Mouse (Mus musculus) heart, adult 9 months (tissue): Measurements from ENCODE around the gene Kcnip1.

Source experiments
- DNase-seq, 2 experiments: peaks; one replicate each; pipeline ENCODE4 v3.0.0; 2022; ENCODE audit warnings: low spot score in 2 of 2

The Kcnip1 gene

GRCm38 (mm10) chr11:33992938-33993337 is at the start of gene Kcnip1:
Gene Kcnip1, minus strand, starts transcription at chr11:33993152.
- DNase-seq, result no peak

GRCm38 (mm10) chr11:34040061-34040460 is 47.1 kb upstream of the Kcnip1 start:
- DNase-seq, result no peak

DNA sequence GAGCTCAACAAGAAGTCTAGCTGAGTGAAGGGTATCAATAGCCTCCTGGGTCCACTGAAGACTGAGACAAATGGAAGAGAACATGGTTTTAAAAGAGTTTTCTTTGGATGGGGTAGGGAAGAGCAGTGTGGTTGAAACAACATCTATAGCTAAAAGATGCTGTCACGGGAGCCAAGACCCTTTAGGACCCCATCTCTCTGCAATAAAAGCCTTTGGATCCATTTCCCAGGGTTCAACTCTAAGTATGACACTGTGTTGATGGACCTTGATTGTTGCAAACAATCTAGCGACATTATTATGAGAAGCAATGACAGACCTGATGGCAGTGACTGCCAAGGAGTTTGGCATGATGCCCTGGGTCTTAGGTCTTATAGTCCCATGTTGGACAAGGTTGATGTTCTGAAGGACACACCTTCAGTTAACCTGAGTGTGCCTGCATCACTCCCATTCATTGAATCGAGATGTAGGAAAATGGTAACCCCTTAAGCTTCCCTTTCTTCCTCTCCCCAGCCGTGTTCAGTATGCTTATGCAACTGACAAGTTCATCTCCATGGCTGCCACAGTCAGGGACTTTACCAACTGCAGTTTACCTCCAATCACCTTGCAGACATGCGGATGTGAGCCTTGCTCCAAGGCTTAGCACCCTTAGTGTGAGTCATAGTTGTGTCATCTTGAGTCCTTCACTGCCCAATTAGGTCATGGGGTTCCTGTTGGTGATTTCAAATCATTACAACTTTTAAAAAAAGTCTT is 43.1 kb upstream of the Kcnip1 start:
- DNase-seq, result no peak

GRCm38 (mm10) chr11:34034794-34035193 is 41.8 kb upstream of the Kcnip1 start:
- DNase-seq, result no peak

GRCm38 (mm10) chr11:34034008-34034505 is 41.1 kb upstream of the Kcnip1 start:
- DNase-seq, result peak; percentile 39 to 54

DNA sequence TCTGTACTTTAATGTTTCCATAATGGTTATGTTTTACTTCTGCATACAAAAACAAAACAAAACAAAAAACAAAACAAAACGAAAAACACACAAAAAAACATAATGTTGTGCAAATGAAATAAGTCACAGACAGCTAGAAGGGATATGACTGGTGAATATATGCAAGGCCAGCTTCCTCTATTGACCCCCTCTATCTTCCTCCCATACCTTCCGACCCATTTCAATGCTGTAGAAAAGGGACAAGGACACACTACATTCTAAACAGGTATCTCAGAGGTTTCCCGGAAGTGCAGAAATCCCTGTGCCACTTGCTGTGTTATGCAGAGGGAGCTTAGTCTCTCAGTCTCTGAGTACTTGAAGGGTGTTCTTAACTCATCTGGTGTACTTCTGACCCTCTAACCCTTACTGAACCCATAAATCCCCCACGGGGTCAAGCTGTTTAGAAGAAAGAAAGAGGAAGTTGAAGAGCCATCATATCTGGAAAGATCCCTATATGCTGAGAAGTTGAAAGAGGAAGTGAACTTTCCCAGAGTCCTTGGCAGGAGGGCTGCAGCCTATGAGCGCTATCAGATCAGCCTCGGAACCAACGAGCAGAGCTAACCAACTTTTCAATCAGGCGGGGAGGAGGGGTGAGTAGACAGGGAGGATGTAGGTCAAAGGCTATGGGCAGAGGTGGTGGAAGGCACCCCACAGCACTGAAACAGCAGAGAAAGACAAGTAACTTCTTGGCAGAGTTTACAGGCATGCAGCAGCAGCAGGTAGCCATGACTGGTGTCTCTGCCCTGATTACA is 38.3 kb upstream of the Kcnip1 start:
- peak; percentile 19 to 64 for DNase-seq

GRCm38 (mm10) chr11:34029658-34030057 is 36.7 kb upstream of the Kcnip1 start:
- DNase-seq, result no peak

DNA sequence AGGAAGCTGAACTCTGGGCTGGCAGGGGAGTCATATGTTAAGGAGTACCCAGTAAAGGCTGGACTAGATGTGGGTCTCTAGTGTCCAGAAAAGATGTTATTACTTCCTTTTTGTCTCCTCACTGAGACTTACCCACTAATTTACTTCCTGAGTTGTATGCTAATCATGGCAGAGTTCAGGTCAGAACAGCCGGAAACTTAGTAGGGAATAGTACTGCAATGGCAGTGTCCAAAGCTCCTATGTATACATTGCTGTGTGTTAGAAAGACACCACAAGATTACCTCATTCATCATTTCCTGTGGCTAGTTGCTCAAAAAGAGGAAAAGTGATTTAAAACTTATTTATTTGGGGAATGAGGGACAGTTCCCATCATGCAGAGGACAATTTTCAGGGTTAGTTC is 32.1 kb upstream of the Kcnip1 start:
- DNase-seq, result no peak

DNA sequence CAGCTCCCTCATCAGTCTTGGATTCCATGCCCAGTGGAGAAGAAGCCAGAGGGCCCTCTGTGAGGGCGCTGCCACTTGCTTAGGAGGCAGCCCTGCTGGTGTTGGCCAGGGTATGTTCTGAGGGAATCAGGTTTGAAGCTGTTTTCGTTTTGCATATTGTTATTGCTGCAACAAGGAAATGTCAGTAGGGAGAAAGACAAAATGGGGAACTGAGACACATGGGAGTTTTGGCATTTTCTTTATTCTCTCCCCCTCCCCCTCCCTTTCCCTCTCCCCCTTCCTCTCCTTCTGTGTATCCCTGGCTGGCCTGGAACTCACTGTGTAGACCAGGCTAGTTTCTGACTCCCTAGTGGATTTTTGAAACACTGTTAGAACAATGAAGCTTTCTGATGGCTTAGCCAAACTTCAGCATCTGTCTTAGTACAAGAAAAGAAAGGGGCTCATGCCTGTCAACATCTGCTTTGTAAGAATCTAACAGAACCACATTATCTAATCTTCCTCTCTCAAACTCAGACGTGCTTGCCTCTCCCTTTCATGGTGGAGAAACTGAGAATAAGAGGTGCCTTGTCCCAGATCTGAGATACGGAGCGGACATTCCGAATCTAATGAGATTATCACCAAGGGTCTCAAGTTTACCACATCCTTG is 19.2 kb upstream of the Kcnip1 start:
- peak in 1 of 2 experiments; percentile 19 for DNase-seq

DNA sequence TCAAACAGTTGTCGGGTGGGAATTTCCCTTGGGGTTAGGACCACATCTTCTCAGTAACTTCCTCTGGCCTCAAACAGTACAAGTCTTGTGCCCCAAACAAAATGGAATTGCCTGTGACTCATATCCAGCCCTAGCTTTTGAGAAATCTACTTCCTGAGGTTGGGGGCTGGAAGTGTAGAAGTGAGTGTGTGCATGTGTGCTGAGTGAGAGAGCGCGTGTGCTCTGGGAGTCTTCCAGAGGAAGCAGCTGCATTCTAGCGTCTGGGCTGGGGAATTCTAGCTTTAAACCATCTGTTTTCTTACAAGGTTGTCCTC is 17.9 kb upstream of the Kcnip1 start:
- peak; percentile 72 to 85 for DNase-seq

DNA sequence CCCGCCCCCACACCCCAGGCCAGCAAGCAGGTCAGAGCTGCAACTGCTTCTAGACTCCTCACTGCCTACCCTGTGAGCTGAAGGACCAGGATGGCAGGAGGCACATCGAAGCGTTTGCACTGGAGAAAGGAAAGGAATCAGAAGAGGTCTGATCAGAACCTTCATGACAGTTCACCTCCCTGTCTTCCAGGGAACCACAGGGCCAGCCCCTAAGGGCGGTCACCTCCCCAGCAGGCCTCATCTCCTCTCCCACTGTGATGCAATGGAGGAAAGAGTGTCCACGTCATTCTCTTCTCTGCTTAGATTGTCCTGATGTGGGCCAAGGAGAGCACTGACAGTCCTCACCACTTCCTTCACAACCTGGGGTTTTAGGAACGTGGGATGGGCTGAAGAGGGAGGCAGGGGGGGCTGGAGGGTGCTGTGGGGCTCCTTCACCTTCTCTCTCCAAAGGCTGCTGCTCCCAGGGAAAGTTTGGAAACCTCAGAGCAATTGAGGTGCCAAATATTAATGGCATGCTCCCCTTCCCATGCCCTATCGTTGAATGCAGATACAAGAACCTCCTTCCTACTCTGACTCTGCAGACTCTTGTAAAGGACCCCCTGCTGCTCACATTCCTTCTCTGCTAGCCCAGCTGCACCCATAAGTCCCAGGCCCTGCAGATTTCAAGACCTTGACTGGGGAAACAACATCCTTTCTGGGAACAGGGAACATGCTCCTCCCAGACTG is 17.3 kb upstream of the Kcnip1 start:
- DNase-seq, result peak in 1 of 2 experiments; percentile 21

DNA sequence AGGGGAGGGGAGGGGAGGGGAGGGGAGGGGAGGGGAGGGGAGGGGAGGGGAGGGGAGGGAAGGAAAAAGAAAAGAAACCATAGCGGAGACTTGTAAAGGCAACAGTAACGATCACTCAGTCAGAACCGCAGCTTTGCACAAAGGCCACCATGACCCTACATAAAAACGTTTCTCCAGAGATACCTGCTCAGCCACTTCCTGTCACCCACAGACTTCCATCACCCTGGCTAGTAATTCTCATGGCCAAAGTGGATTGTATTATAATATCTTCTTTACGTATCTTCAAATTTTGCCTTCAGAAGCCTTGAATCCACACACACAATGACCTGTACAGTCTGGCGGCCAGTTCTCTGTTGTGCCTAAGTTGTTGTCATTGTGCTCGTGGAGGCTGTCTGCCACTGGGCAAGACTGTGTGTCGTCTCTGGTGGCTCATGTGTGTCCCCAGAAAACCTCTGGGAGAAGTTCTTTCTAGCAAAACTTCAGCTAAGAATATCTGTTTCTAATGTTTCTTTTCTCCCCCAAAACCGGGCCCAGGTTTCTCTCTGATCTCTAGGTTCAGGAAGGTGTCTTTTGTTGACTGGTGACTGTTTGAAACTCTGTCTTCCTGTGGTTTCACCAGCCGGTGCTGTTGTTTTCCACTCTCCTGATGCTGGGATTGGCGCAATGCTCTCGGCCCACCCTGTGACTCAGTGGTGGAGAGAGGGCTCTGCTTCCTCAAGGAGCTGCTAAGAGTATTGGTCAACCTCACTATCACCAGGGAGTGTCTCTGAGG is 16.6 kb upstream of the Kcnip1 start:
- no peak for DNase-seq

- peak in 1 of 2 experiments; percentile 13 for DNase-seq
Observed at GRCm38 (mm10) chr11:34008702-34009101, 15.8 kb upstream of the Kcnip1 start.

GRCm38 (mm10) chr11:34008214-34008613 is 15.3 kb upstream of the Kcnip1 start:
- DNase-seq, result peak in 1 of 2 experiments; percentile 15

DNA sequence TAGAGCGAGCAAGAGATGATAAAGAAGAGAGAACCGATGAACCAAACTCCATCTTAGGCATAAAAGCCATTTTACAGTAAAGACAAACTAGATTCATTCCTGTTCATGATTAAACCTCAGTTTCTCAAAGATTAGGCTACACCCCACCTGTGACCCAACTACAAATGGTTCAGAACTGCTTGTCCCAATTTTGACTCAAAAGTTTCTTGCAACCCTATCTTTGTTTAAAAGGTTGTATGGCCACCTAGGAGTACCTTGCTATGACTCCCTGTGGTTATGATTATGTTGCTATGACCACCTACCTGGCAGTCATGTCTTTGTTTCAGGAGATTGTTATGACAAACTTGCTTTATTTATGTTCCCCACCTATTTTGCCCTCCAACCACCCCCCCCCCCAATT is 14.7 kb upstream of the Kcnip1 start:
- DNase-seq, result no peak

DNA sequence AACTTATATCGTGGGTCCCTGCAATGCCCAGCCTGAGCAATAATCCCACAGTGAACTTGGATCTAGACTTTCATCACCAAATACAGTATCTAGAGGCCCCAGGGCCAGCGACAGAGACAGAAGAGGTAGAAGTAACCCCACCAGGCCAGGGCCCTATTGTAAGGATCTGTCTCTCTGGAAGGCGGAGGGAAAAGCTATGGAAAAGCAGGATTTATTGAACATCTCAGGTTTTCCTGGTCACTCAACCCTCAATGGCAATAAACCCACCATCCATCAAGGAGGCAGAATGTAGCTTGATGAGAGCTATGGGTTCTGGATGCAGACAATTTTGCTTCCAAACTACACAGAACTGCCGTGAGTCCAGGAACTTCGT is 9.6 kb upstream of the Kcnip1 start:
- DNase-seq, result no peak

DNA sequence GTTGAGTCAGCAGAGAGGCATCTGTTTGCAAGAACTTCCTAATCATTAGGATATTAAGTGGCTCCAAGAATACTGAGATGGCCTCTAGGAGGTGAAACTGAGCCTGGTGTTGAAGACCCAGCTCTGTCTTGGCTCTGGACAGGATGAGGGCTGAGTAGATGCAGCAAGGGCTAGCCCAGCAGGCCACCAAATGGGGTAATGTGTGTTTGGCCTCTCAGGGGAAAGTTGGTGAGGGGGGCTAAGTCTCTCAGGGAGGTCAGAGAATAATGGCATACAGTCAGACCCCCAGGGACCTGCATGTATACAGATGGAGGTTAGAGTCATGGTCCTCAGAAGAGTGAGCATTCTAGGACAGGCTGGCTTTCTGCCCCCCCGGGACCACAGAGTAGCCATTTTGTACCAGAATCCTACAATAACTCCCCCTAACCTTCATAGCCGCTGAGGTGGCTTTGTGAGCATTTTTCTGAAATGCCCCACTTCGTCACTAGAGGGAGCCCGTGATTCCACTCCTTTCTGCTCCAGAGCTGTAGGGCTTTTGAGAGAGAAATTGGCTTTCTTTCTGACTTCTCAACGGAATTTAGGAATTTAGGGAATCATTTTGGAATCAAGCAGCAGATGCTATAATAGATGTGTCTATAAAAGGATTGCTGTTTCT is 9.1 kb upstream of the Kcnip1 start:
- DNase-seq, result peak in 1 of 2 experiments; percentile 38

GRCm38 (mm10) chr11:34000416-34000815 is 7.5 kb upstream of the Kcnip1 start:
- DNase-seq, result no peak

DNA sequence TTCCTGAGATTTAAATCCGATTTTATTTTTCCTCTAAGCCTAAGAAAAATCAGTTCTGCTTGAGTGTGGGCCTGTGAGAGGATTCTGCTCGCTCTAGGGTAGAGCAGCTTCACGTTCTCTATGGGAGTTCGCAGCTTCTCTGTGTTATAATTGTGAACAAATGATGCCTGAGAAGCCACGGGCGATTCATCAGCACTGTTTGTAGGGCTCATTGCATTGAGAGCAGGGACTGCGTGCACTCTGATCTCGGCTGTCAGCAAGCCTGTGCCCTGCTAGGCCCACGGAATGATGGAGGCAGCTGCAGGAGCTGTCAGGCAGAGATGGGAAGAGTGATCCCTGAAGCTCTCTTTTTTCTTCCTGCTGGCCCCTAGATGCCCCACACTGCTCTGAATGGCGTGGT is 5.3 kb upstream of the Kcnip1 start:
- no peak for DNase-seq

GRCm38 (mm10) chr11:33993496-33993895 is 544 bp upstream of the Kcnip1 start:
- no peak for DNase-seq

GRCm38 (mm10) chr11:33990002-33990401 is 3.0 kb downstream of the Kcnip1 start:
- no peak for DNase-seq
